Mouse (Mus musculus) ZHBTc4 (cell line): ENCODE measurements at regions not wholly inside any gene's neighbourhood (a gene's known extent, or its start where the extent isn't known, plus 50 kb on each side); places are given as distances from the start of the nearest gene placed in this dataset.

ENCODE experiments used
- DNase-seq: peaks from one replicate; pipeline ENCODE4 v3.0.0-alpha.2; 2011; ENCODE audit warnings: low read depth, low spot score

GRCm38 (mm10) chr2:114968651-114969050, 313.9 kb upstream of the Dph6 start:
- DNase-seq: no peak

GRCm38 (mm10) chr2:114993419-114993818, 338.7 kb upstream of the Dph6 start:
- DNase-seq: no peak

- DNase-seq: no peak
These were observed 339.1 kb upstream of the Dph6 start for GRCm38 (mm10) chr2:114993882-114994281.

- DNase-seq: no peak
These were observed 340.1 kb upstream of the Dph6 start for GRCm38 (mm10) chr2:114994691-114995347.

GRCm38 (mm10) chr2:115013916-115014315, 359.2 kb upstream of the Dph6 start:
- no peak for DNase-seq

- no peak for DNase-seq
These were observed 372.0 kb upstream of the Dph6 start for GRCm38 (mm10) chr2:115026777-115027176.

- DNase-seq: peak; percentile 1
These were observed 376.4 kb upstream of the Dph6 start for GRCm38 (mm10) chr2:115031134-115031533.

- DNase-seq: no peak
These were observed 381.4 kb upstream of the Dph6 start for GRCm38 (mm10) chr2:115036205-115036604.

- no peak for DNase-seq
These were observed 387.6 kb upstream of the Dph6 start for GRCm38 (mm10) chr2:115042299-115042785.

GRCm38 (mm10) chr2:115056327-115057070, 401.7 kb upstream of the Dph6 start:
- DNase-seq: no peak

GRCm38 (mm10) chr2:115057200-115057599, 402.4 kb upstream of the Dph6 start:
- DNase-seq: no peak

GRCm38 (mm10) chr2:115067489-115068163, 412.9 kb upstream of the Dph6 start:
- DNase-seq: no peak

- DNase-seq: no peak
These were observed 414.9 kb upstream of the Dph6 start for GRCm38 (mm10) chr2:115069704-115070103.

GRCm38 (mm10) chr2:115070123-115070522, 415.4 kb upstream of the Dph6 start:
- DNase-seq: no peak

GRCm38 (mm10) chr2:115070666-115071065, 415.9 kb upstream of the Dph6 start:
- no peak for DNase-seq

GRCm38 (mm10) chr2:115081563-115082291, 427.0 kb upstream of the Dph6 start:
- no peak for DNase-seq

GRCm38 (mm10) chr2:115082292-115082809, 427.6 kb upstream of the Dph6 start:
- no peak for DNase-seq

- DNase-seq: peak; percentile 1
These were observed 433.8 kb upstream of the Dph6 start for GRCm38 (mm10) chr2:115088421-115089120.

- no peak for DNase-seq
These were observed 435.8 kb upstream of the Dph6 start for GRCm38 (mm10) chr2:115090430-115091175.

- no peak for DNase-seq
These were observed 440.6 kb upstream of the Dph6 start for GRCm38 (mm10) chr2:115095351-115095750.
